In the genomic region with DNA sequence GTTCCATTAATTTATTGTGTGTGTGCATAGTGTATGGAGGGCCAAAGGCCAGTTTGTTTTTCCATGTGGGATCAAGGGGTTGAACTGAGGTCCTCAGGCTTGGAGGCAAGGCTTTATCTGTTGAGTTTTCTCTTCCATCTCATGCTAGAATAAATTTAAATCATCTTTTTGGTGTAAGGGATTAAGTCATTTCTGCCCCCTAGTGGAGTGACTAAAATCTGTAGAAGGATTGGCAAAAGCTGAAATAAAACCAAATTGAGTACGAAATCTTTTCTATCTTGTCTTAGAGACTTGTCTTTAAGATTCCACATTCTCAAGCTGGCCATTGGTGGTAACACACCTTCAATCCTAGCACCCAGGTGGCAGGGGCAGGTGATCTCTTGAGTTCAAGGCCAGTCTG, we compare ENCODE assay signal across 11 mouse cellular contexts. TPM values are rescaled to one million over a fixed set of nuclear protein-coding genes. Genes with fewer than 3 reads are reported as not detected.
DNase-seq lines count a peak whose midpoint lies in the region; ATAC-seq lines count a peak whose summit lies in the region.
"Had no signal": no experiment of that assay in that cellular context is flagged by ENCODE, and none has a peak within 500 bp of the region (broad histone marks: within the 10 kb centered on the region; RNA-seq: fewer than 3 reads in every experiment).

No protein-coding gene starts in this region.

- peak; percentile 56 for DNase-seq in embryonic facial prominence, embryonic 11.5 days (ENCODE audit: low spot score)
- no peak for DNase-seq in embryonic facial prominence, embryonic 10.5 days (ENCODE audit: low spot score)
- DNase-seq in left cerebral cortex, postnatal 14 days (ENCODE audit: low spot score in 2 of 2), result peak; percentile 35 to 59
- no peak for DNase-seq in left cerebral cortex, postnatal 10 days (ENCODE audit: extremely low spot score in 1 of 2, low spot score in 2 of 2)
- peak; percentile 34 for DNase-seq in CD4-positive helper T cell, adult 2 months (ENCODE audit: low read depth, low spot score)
- peak; percentile 61 for DNase-seq in embryo, embryonic 11 days
- DNase-seq in spleen, adult 18-20 months, result no peak
- DNase-seq in layer of hippocampus, adult 8-10 months (ENCODE audit: low spot score in 2 of 2), result no peak
- DNase-seq: adrenal gland, postnatal 36 days had no signal

- 91% methylated on average over 1 of the region's 1 CpGs for WGBS in embryonic facial prominence, embryonic 11.5 days
- 89% methylated on average over 1 of the region's 1 CpGs for WGBS in embryonic facial prominence, embryonic 10.5 days

- H3K4me2 ChIP-seq in embryonic facial prominence, embryonic 11.5 days (ENCODE audit: low read depth, low read length), result no peak overlapping the region

- no peaks in the 10 kb centered on the region for H3K9me3 ChIP-seq in embryonic facial prominence, embryonic 11.5 days (replicated peaks; ENCODE audit: control insufficient read depth, low read length)
- no peaks in the 10 kb centered on the region for H3K9me3 ChIP-seq in embryonic facial prominence, embryonic 10.5 days
- H3K9me3 ChIP-seq: G1E had no signal

- H3K27me3 ChIP-seq in embryonic facial prominence, embryonic 11.5 days (ENCODE audit: control insufficient read depth, insufficient read depth, low read length), result no peaks in the 10 kb centered on the region
- no peaks in the 10 kb centered on the region for H3K27me3 ChIP-seq in embryonic facial prominence, embryonic 10.5 days (replicated peaks; ENCODE audit: low read depth, poor library complexity, severe bottlenecking)

- intact Hi-C loops in left cerebral cortex, postnatal 14 days (cut with DNase I), result no loop called here
- intact Hi-C loops in left cerebral cortex, postnatal 10 days (cut with DNase I), result no loop called here

- peaks cover 9% of the 10 kb centered on the region; the same call in 1 of the 2 replicates for H3K36me3 ChIP-seq in embryonic facial prominence, embryonic 11.5 days (replicated peaks; ENCODE audit: control insufficient read depth, insufficient read depth, low read depth, low read length)
- peaks cover 35% of the 10 kb centered on the region for H3K36me3 ChIP-seq in embryonic facial prominence, embryonic 10.5 days (replicated peaks)

- H3K9ac ChIP-seq in embryonic facial prominence, embryonic 11.5 days (replicated peaks; ENCODE audit: low read length), result no peak overlapping the region

- no peaks in the 10 kb centered on the region; the same call in 1 of the 2 replicates for H3K4me1 ChIP-seq in embryonic facial prominence, embryonic 11.5 days (ENCODE audit: control insufficient read depth, insufficient read depth, low read length)
- H3K4me1 ChIP-seq in embryonic facial prominence, embryonic 10.5 days, result peaks cover 28% of the 10 kb centered on the region

- H3K4me3 ChIP-seq in embryonic facial prominence, embryonic 11.5 days (ENCODE audit: low read depth, low read length), result no peak overlapping the region
- no peak overlapping the region for H3K4me3 ChIP-seq in embryonic facial prominence, embryonic 10.5 days

- ATAC-seq in embryonic facial prominence, embryonic 11.5 days (replicated peaks; ENCODE audit: insufficient number of reproducible peaks, low FRiP score, low TSS enrichment, low read depth), result no peak
- ATAC-seq: forebrain, embryonic 16.5 days had no signal

- H3K27ac ChIP-seq in embryonic facial prominence, embryonic 11.5 days (replicated peaks; ENCODE audit: low read depth, low read length), result no peak overlapping the region
- H3K27ac ChIP-seq in embryonic facial prominence, embryonic 10.5 days (replicated peaks), result no peak overlapping the region

RNA-seq across cellular contexts. Expression of a gene that starts 15.2 kb away (rescaled TPM):
- 213 and 232 TPM in 2 replicates for polyA plus RNA-seq in embryonic facial prominence, embryonic 11.5 days (2014; fragmentation: Nextera tagmentation; extraction: Ambion mirVana)
- 251 and 270 TPM in 2 replicates for polyA plus RNA-seq in embryonic facial prominence, embryonic 10.5 days (2016; fragmentation: Nextera tagmentation; extraction: Ambion mirVana)
- total RNA-seq in left cerebral cortex, postnatal 14 days (2021), result 100 to 1,000 TPM; 240 to 243 TPM
- total RNA-seq in left cerebral cortex, postnatal 10 days (2021), result 100 to 1,000 TPM; 226 to 228 TPM
- total RNA-seq in layer of hippocampus, adult 8-10 months (2022), result 100 to 1,000 TPM; 188 to 226 (median 208) TPM

RNA-seq across cellular contexts. Expression of a gene that starts 53.5 kb away (rescaled TPM):
- 20.4 and 25.8 TPM in 2 replicates for polyA plus RNA-seq in embryonic facial prominence, embryonic 11.5 days (2014; fragmentation: Nextera tagmentation; extraction: Ambion mirVana)
- 26.2 and 26.4 TPM in 2 replicates for polyA plus RNA-seq in embryonic facial prominence, embryonic 10.5 days (2016; fragmentation: Nextera tagmentation; extraction: Ambion mirVana)
- 1 to 10 TPM; 1.8 to 2.3 TPM for total RNA-seq in left cerebral cortex, postnatal 14 days (2021)
- 1 to 10 TPM; 1.6 to 1.8 TPM for total RNA-seq in left cerebral cortex, postnatal 10 days (2021)
- total RNA-seq in layer of hippocampus, adult 8-10 months (2022), result 1 to 10 TPM; 3.7 to 5.4 (median 4.6) TPM

Comparison
In these comparisons a context has a peak if more than half of its experiments do, and no peak if none do; other contexts are left out.
1. DNase-seq: peak in embryonic facial prominence, embryonic 11.5 days (single experiment), left cerebral cortex, postnatal 14 days (2 of 2), CD4-positive helper T cell, adult 2 months (single experiment) and embryo, embryonic 11 days (single experiment); none in embryonic facial prominence, embryonic 10.5 days (single experiment), left cerebral cortex, postnatal 10 days (0 of 2), spleen, adult 18-20 months (0 of 2) and layer of hippocampus, adult 8-10 months (0 of 2).